Mouse (Mus musculus) heart, embryonic 13.5 days (tissue): Measurements from ENCODE around the gene Zfp428. TPM values are rescaled to one million over a fixed set of nuclear protein-coding genes. Genes with fewer than 3 reads are reported as not detected.
"Not testable (repeated sequence)": the region's sequence is repeated elsewhere in the genome, so short reads cannot be mapped to it uniquely, and the experiment has no call there.

Experiments used
- ATAC-seq: fragments of 200-750 bp; cut with Nextera tagmentation; 2 replicates; pipeline ENCODE4 v1.8.0; 2017; ENCODE audit warnings: moderate TSS enrichment; ENCODE audit not compliant: insufficient number of reproducible peaks, low FRiP score, low TSS enrichment; ENCODE audit errors: extremely low read depth
- H3K27ac ChIP-seq: fragments of 300-500 bp; sonication (generic); replicated peaks from 2 replicates; pipeline ENCODE4 v1.5.1; 2015; ENCODE audit warnings: moderate library complexity, mild to moderate bottlenecking, inconsistent platforms
- H3K27me3 ChIP-seq: fragments of 300-500 bp; sonication (generic); replicated peaks from 2 replicates; pipeline ENCODE4 v1.6.1; 2015; ENCODE audit warnings: mild to moderate bottlenecking, inconsistent platforms
- H3K36me3 ChIP-seq: fragments of 300-500 bp; sonication (generic); 2 replicates; pipeline ENCODE4 v1.6.1; 2015; ENCODE audit warnings: mild to moderate bottlenecking, inconsistent platforms
- H3K4me1 ChIP-seq: fragments of 300-500 bp; sonication (generic); 2 replicates; pipeline ENCODE4 v1.6.1; 2015; ENCODE audit warnings: inconsistent platforms
- H3K4me2 ChIP-seq: fragments of 300-500 bp; sonication (generic); 2 replicates; pipeline ENCODE4 v1.6.1; 2015; ENCODE audit warnings: inconsistent platforms, mild to moderate bottlenecking, moderate library complexity
- H3K4me3 ChIP-seq: fragments of 300-500 bp; sonication (generic); 2 replicates; pipeline ENCODE4 v1.5.1; 2015; ENCODE audit warnings: moderate library complexity, mild to moderate bottlenecking, inconsistent platforms
- H3K9ac ChIP-seq: fragments of 300-500 bp; sonication (generic); 2 replicates; pipeline ENCODE4 v1.6.1; 2015; ENCODE audit warnings: inconsistent platforms, mild to moderate bottlenecking, moderate library complexity
- H3K9me3 ChIP-seq: fragments of 300-500 bp; sonication (generic); 2 replicates; pipeline ENCODE4 v1.6.1; 2016; ENCODE audit warnings: inconsistent platforms
- WGBS: fragments of 180-500 bp; shearing (Covaris S2); methylation state at CpG from one replicate; pipeline ENCODE4 v1.1.7; 2015; ENCODE audit warnings: mixed read lengths; 5-methylcytosine and 5-hydroxymethylcytosine counted together
- polyA plus RNA-seq: library from polyadenylated mRNA; unstranded; fragments of >200 nt; fragmentation: Nextera tagmentation; extraction: Ambion mirVana; gene quantifications from 2 replicates; pipeline ENCODE4 v1.2.1, GENCODE M21; 2015

Zfp428 gene
- polyA plus RNA-seq, 1 experiment from 2014 or later = 32.9 TPM

DNA sequence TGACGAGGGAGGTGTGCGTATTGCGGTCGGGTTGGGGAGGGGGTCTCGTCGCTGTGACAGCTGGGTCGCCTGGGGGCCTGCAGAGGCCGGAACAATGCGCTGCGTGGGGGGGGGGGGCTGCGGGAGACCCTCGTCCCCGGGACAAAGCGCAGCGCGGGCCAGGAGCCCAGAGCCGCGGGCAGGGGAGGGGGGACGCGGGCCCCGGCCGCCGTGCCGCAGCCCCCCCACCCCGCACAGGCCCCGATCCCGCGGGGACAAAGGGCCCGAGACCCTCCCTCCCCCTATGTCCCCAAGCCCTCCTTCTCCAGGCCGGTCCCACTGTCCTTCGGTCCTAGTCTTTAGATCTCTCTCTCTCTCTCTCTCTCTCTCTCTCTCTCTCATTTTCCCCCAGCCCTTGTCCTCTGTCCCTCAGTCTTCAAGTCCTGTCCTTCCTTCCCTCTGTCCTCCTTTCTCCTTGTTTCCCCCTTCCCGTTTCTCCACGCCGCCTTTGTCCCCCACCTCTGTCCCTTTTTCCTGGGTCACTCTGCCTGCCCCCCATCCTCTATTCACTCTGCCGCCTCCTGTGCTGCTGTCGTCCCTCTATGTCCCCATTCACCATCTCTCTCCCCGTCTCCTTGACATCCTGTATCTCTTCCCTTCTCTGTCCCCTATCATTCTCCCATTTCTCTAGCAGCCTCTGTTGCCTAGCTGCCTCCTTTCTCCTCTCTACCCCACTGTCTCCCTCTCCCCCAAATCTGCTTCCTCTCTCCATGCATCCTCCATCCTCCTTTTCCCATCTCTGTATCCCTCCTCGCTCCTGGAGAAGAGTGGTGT is 24.4 kb upstream of the Zfp428 start:
- Histone ChIP-seq H3K27ac (no peak overlapping the region), H3K4me2 (peak overlapping the region; percentile 86)
- peak; percentile 21 for ATAC-seq

DNA sequence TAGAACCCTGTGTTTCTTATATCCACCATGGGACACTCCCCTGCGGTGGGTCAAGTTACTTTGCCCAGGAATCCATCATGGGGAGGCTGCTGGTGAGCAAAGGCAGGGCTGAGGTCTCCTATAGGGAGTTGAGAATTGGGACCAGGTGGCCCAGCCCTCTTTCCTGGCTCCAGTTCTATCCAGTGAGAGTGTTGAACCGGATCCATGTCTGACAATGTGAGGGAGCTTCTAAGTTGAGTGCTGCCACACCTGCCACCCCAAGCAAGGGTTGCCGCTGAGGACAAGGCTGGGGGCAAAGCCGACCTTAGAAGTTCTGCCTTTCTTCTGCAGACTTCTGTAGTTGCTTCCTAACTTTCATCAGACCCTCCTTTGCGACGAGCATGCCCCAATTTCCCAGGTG is 23.5 kb upstream of the Zfp428 start:
- not testable (repeated sequence) for H3K27ac ChIP-seq, H3K9ac ChIP-seq, H3K9me3 ChIP-seq, ATAC-seq, H3K4me3 ChIP-seq, H3K4me2 ChIP-seq, H3K36me3 ChIP-seq
- peaks cover 82% of the 10 kb centered on the region for H3K27me3 ChIP-seq
- WGBS = 48% methylated on average over 6 of the region's 6 CpGs
- H3K4me1 ChIP-seq = peaks cover 15% of the 10 kb centered on the region

More for the DNA sequence above, 24.4 kb upstream of the Zfp428 start:
- no peaks in the 10 kb centered on the region for H3K36me3 ChIP-seq
- WGBS = 5% methylated on average over 14 of the region's 38 CpGs
- H3K9me3 ChIP-seq = no peaks in the 10 kb centered on the region
- H3K27me3 ChIP-seq = peaks cover 82% of the 10 kb centered on the region
- H3K4me1 ChIP-seq = peaks cover 15% of the 10 kb centered on the region
- peak overlapping the region; percentile 82 for H3K9ac ChIP-seq
- peak overlapping the region; percentile 65 for H3K4me3 ChIP-seq

DNA sequence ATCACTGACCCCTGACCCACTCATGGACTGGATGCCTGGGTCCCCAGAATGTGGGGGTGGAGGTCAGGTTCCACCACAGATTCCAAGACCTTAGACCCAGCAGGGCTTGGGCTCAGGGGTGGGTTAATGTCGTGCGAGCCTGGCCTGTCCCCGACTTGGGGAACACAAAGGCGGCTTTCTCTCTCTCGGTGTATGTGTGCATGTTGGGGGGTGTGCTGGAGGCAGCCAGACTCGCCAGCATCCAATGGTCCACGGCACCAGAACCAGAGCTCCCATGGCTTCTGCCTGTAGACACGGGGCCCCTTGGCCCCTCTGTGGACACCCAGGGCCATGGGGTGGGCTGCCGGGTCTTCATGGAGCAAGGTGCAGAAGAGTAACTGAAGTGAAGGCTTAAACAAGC is 21.3 kb upstream of the Zfp428 start:
- no peak overlapping the region for H3K27ac ChIP-seq
- WGBS = 69% methylated on average over 9 of the region's 9 CpGs
- no peak overlapping the region for H3K4me2 ChIP-seq

DNA sequence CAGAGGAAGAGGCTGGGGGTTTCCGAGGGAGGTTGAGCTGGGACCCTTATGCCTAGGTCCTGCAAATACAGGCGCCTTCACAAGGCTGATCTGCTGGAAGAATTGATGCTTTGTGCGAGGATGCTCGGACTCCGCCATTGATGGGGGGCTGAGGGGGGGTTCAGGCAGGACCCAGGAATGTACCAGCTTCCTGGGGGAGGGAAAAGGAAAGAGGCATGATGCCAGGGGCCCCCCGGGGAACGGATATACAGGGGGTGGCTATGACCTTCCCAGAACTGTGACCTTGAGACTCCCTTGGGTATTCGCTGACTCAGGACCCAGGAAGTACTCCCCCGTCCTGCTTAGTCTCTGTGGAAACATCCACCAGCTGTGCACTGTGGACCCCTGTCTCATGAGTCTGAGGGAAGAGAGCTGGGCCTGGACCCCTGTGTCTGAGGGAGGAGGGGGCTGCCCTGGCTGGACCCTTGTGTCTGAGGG is 20.1 kb upstream of the Zfp428 start:
- peaks cover 48% of the 10 kb centered on the region for H3K27me3 ChIP-seq

More for the DNA sequence above, 21.3 kb upstream of the Zfp428 start:
- Histone ChIP-seq H3K9me3 (no peaks in the 10 kb centered on the region), H3K27me3 (peaks cover 60% of the 10 kb centered on the region), H3K36me3 (no peaks in the 10 kb centered on the region), H3K4me3 (no peak overlapping the region), H3K9ac (no peak overlapping the region), H3K4me1 (peaks cover 15% of the 10 kb centered on the region)
- ATAC-seq = no peak

DNA sequence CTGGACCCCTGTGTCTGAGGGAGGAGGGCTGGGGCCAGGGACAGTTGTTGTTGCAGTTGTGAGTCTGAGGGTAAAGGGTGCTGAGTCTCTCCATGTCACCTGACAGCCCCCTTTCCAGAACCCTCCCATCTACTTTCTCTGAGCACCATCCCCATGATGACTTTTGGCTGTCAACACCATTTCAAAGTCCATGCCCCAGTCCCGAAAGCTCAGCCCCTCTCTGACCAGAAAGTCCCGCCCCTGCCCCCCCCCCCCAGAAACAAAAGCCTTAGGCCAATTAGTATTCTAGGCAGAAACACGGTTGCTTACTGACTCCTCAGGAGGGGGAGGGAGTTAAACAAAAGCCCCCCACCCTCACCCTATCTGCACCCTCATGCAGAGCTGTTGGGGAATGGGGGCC is 19.4 kb upstream of the Zfp428 start:
- H3K9ac ChIP-seq = no peak overlapping the region
- no peak overlapping the region for H3K27ac ChIP-seq
- no peaks in the 10 kb centered on the region for H3K36me3 ChIP-seq
- peaks cover 5% of the 10 kb centered on the region; the same call in 1 of the 2 replicates for H3K4me1 ChIP-seq
- 11% methylated on average over 3 of the region's 3 CpGs for WGBS
- peaks cover 41% of the 10 kb centered on the region for H3K27me3 ChIP-seq
- H3K4me2 ChIP-seq = no peak overlapping the region
- no peak for ATAC-seq
- H3K9me3 ChIP-seq = no peaks in the 10 kb centered on the region
- no peak overlapping the region for H3K4me3 ChIP-seq

More for the DNA sequence above, 20.1 kb upstream of the Zfp428 start:
- no peaks in the 10 kb centered on the region for H3K9me3 ChIP-seq
- no peak for ATAC-seq
- H3K4me1 ChIP-seq = peaks cover 8% of the 10 kb centered on the region; the same call in 1 of the 2 replicates
- no peak overlapping the region for H3K4me3 ChIP-seq
- no peak overlapping the region for H3K27ac ChIP-seq
- H3K36me3 ChIP-seq = no peaks in the 10 kb centered on the region
- H3K9ac ChIP-seq = no peak overlapping the region
- 61% methylated on average over 9 of the region's 9 CpGs for WGBS
- H3K4me2 ChIP-seq = no peak overlapping the region

DNA sequence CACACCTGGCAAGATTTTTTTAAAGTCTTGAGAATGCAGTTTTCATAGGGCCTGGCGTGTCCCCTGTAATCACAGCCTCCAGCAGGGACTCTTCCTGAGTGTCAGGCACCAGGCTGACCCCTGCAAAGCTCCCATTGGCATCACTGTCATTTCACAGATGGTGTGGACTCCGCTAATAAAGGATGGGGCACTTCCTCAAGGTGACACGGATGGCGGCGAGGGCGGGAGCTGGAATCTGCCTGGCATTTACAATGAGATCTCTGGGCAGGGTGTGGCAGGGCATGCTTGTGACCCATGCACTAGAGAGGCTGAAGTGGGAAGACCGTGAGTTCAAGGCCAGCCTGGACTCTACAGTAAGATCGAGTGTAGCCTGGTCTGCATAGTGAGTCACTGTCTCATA is 18.5 kb upstream of the Zfp428 start:
- 77% methylated on average over 8 of the region's 8 CpGs for WGBS
- H3K4me2 ChIP-seq = no peak overlapping the region
- peaks cover 4% of the 10 kb centered on the region; the same call in 1 of the 2 replicates for H3K4me1 ChIP-seq

DNA sequence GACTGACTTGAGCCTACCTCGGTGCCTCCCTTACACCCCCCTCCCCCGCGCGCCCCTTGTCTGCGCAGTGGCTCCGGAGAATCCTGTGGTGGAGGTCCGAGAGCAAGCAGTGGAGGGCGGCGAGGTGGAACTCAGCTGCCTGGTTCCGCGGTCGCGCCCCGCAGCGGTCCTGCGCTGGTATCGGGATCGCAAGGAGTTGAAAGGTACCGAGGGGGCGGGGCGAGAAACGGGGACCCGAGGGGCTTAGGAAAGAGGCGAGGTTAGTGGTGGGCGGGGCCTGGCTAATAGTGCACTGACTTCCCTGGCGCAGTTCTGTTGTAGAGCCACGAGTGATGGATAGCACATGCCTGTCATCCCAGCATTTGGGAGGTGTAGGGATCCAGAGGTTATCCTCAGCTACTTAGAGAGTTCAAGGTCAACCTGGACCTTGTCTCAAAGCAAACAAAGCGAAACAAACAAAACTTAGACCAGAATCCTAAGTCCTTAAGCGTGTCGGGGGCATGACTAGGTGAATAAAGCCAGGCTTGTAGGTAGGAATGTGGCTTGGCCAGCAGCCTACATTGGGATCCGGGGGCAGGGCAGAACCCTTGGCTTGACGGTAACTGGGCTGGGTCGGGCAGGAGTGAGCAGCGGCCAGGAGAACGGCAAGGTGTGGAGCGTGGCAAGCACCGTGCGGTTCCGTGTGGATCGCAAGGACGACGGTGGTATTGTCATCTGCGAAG is 6.8 kb upstream of the Zfp428 start:
- Histone ChIP-seq H3K27me3 (peaks cover 80% of the 10 kb centered on the region), H3K4me2 (peak overlapping the region; percentile 70), H3K9ac (peak overlapping the region; percentile 61), H3K36me3 (no peaks in the 10 kb centered on the region), H3K27ac (no peak overlapping the region), H3K4me3 (peak overlapping the region; percentile 44), H3K4me1 (peaks cover 23% of the 10 kb centered on the region), H3K9me3 (no peaks in the 10 kb centered on the region; the same call in 1 of the 2 replicates)
- 9% methylated on average over 43 of the region's 43 CpGs for whole genome bisulfite sequencing
- no peak for ATAC-seq

More for the DNA sequence above, 18.5 kb upstream of the Zfp428 start:
- no peaks in the 10 kb centered on the region for H3K9me3 ChIP-seq
- H3K9ac ChIP-seq = no peak overlapping the region
- H3K4me3 ChIP-seq = no peak overlapping the region
- H3K27ac ChIP-seq = no peak overlapping the region
- no peak for ATAC-seq
- H3K27me3 ChIP-seq = peaks cover 34% of the 10 kb centered on the region
- H3K36me3 ChIP-seq = no peaks in the 10 kb centered on the region

DNA sequence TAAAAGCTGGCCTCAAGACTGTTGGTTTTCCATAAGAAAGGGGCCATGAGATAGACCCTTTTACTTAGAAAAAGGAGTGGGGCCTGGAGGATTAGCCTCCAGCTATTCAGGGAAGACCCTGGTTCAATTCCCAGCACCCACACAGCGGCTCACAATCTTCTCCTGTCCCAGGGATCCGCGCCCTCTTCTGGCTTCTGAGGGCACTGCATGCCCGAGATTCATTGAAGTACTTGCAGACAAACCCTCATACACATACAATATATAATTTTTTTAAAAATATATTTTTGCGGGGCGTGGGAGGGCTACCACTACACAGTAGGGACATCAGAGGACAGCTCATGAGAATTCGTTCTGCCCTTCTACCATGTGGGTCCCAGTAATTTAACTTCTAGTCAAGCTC is 5.9 kb upstream of the Zfp428 start:
- H3K27ac ChIP-seq = no peak overlapping the region
- peaks cover 32% of the 10 kb centered on the region for H3K4me1 ChIP-seq
- no peak overlapping the region for H3K9ac ChIP-seq
- H3K4me3 ChIP-seq = no peak overlapping the region
- no peaks in the 10 kb centered on the region for H3K36me3 ChIP-seq
- H3K9me3 ChIP-seq = no peaks in the 10 kb centered on the region; the same call in 1 of the 2 replicates
- no peak for ATAC-seq
- WGBS = 27% methylated on average over 7 of the region's 7 CpGs
- peaks cover 80% of the 10 kb centered on the region for H3K27me3 ChIP-seq
- H3K4me2 ChIP-seq = no peak overlapping the region

DNA sequence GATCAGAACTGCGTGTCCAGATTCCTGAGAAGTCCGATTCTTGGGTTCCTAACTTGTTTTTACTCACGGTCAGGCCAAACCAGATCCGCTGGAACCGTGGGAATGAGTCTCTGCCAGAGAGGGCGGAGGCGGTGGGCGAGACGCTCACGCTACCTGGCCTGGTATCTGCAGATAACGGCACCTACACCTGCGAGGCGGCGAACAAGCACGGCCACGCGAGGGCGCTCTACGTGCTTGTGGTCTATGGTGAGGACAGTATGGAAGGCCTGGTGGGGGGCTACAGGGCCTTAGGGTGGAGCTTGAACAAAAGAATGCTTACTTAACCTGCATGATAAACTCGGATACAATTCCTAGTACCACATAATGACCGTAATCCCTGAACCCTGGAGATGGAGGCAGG is 5.3 kb upstream of the Zfp428 start:
- no peak for ATAC-seq
- Histone ChIP-seq H3K9me3 (no peaks in the 10 kb centered on the region; the same call in 1 of the 2 replicates), H3K27ac (no peak overlapping the region), H3K4me3 (no peak overlapping the region), H3K9ac (no peak overlapping the region), H3K36me3 (no peaks in the 10 kb centered on the region), H3K4me1 (peaks cover 38% of the 10 kb centered on the region), H3K27me3 (peaks cover 79% of the 10 kb centered on the region), H3K4me2 (no peak overlapping the region)
- WGBS = 34% methylated on average over 21 of the region's 21 CpGs

DNA sequence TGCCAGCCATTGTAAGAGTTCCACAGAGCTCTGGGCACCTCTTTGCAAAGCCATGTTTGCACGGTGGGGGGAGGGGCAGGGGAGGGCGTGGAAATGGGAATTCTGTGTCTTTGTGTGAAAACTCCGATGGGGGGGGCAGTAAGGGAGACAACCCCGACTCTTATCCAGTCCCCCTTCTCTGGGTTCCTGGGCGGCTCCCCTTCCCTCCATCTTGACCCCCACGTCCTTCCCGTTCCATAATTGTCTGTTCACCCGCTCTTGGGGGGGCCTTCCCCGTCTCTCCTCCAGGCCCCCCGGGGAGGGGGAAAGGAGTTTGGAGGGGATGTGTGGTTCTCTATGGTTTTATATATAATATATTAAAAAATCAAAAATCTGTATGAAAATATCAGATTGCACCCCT is 2.8 kb upstream of the Zfp428 start:
- Histone ChIP-seq H3K27ac (no peak overlapping the region), H3K9ac (no peak overlapping the region), H3K4me1 (peaks cover 50% of the 10 kb centered on the region), H3K27me3 (peaks cover 55% of the 10 kb centered on the region), H3K36me3 (no peaks in the 10 kb centered on the region), H3K9me3 (no peaks in the 10 kb centered on the region; the same call in 1 of the 2 replicates), H3K4me3 (0 out of 2 replicates have a peak overlapping the region, but pooled peaks have one; percentile 9), H3K4me2 (peak overlapping the region; percentile 35)
- ATAC-seq = no peak
- WGBS = 16% methylated on average over 10 of the region's 10 CpGs

DNA sequence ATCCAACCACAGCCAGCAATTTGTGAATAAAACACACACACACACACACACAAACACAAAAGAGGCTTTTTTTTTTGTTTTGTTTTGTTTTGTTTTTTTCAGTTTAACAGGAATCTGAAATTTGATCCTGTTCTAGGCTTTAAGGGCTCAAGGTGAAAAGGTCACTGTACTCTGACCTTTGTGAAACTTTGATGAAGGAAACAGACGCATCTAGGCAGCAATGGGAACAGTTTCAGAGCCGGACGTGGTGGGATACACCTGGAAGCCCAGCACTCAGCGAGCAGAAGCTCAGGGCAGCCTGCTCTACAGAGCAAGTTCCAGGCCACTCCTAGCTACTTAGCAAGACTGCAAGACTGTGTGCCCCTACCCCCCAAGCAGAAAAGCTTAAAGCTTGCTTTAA is 1.9 kb upstream of the Zfp428 start:
- H3K27me3 ChIP-seq = peaks cover 46% of the 10 kb centered on the region
- no peak overlapping the region for H3K4me2 ChIP-seq
- no peaks in the 10 kb centered on the region; the same call in 1 of the 2 replicates for H3K9me3 ChIP-seq
- no peak overlapping the region for H3K27ac ChIP-seq
- 21% methylated on average over 4 of the region's 4 CpGs for WGBS
- ATAC-seq = no peak
- peaks cover 45% of the 10 kb centered on the region for H3K4me1 ChIP-seq
- no peak overlapping the region for H3K4me3 ChIP-seq
- H3K36me3 ChIP-seq = no peaks in the 10 kb centered on the region
- H3K9ac ChIP-seq = no peak overlapping the region; the same call in 1 of the 2 replicates
